Mouse (Mus musculus): Measurements from ENCODE around the gene Fndc11.

GRCm38 (mm10) chr2:181224994-181225393 lies 5.2 kb downstream of the Fndc11 start:
- TF ChIP-seq CTCF (conservative IDR thresholded peaks at IDR 0.05; ENCODE audit: low read length), result no peak
- no peak for TF ChIP-seq POU5F1 (IDR thresholded peaks at IDR 0.05; ENCODE audit: borderline replicate concordance, low read length)
